Mouse (Mus musculus): Measurements from ENCODE around the gene Etfdh. TPM values are rescaled to one million over a fixed set of nuclear protein-coding genes. Genes with fewer than 3 reads are reported as not detected.

Gene Etfdh
- polyA plus RNA-seq, 1 experiment, result 28.7 TPM

GRCm38 (mm10) chr3:79627484-79628181 lies 1.7 kb downstream of the Etfdh start:
- Histone ChIP-seq H3K27me3 (ENCODE audit: control insufficient read depth, insufficient read depth, low read length, poor library complexity, severe bottlenecking) (no peaks in the 10 kb centered on the region), H3K9me3 (replicated peaks; ENCODE audit: control insufficient read depth, insufficient read depth, low read length, poor library complexity, severe bottlenecking) (no peaks in the 10 kb centered on the region), H3K4me3 (ENCODE audit: low read depth, low read length) (peak overlapping the region; percentile 92), H3K27ac (ENCODE audit: insufficient read depth, low read length) (no peak overlapping the region), H3K9ac (ENCODE audit: low read depth, poor library complexity, severe bottlenecking) (peak overlapping the region; percentile 29), H3K36me3 (ENCODE audit: control insufficient read depth, insufficient read depth, low read length, poor library complexity, severe bottlenecking) (peaks cover 7% of the 10 kb centered on the region), H3K4me1 (ENCODE audit: control insufficient read depth, insufficient read depth, low read length) (no peaks in the 10 kb centered on the region)
- TF ChIP-seq CTCF (IDR thresholded peaks at IDR 0.05; ENCODE audit: low read depth, low read length) (no peak), EP300 (IDR thresholded peaks at IDR 0.05; ENCODE audit: insufficient read depth, low read depth, low read length) (no peak), POLR2A (IDR thresholded peaks at IDR 0.05; ENCODE audit: insufficient read depth, low read length) (no peak)

DNA sequence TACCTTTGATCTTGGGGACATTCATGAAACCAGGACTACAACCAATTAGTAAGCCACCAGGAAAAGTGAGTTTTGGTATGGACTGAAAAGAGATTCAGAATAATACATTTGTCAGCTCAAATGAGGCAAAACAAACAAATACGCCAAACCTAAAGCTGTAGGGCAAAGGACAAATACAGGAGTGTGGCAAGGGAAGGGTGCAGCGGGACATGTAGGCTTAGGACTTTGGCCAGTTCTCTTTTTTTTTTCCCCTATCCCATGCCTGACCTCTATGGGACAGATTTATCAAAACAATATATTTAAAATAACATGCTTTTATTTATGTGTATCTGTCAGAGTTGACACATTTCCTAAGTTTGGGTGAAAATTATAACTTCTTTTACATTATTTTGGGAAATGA lies 19.4 kb downstream of the Etfdh start:
- TF ChIP-seq POLR2A (IDR thresholded peaks at IDR 0.05; ENCODE audit: insufficient read depth, low read length) (no peak), EP300 (IDR thresholded peaks at IDR 0.05; ENCODE audit: insufficient read depth, low read depth, low read length) (no peak), CTCF (IDR thresholded peaks at IDR 0.05; ENCODE audit: low read depth, low read length) (no peak)

DNA sequence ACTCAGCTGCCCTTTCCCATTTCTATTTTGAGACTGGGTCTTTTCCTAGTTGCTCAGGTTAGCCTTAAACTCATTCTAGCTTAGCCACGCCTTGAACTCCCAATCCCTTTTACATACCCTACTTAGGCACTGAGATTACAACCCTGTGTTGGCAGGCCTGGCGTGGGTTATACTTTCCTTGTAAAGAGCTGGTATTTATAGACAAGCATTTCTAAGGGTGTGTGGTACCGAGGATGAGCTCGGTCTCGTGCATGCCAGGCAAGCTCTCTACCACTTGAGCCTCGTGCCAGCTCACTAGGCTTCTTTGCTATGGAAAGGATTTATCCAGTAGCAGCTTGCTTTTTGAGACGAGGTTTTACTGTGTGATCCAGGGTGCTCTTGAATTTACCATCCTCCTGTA lies 33.8 kb downstream of the Etfdh start:
- no peak overlapping the region for H3K4me3 ChIP-seq (ENCODE audit: low read depth, low read length)
- H3K9ac ChIP-seq (ENCODE audit: low read depth, poor library complexity, severe bottlenecking), result no peak overlapping the region
- no peaks in the 10 kb centered on the region for H3K9me3 ChIP-seq (replicated peaks; ENCODE audit: control insufficient read depth, insufficient read depth, low read length, poor library complexity, severe bottlenecking)
- H3K27me3 ChIP-seq (ENCODE audit: control insufficient read depth, insufficient read depth, low read length, poor library complexity, severe bottlenecking), result no peaks in the 10 kb centered on the region
- H3K36me3 ChIP-seq (ENCODE audit: control insufficient read depth, insufficient read depth, low read length, poor library complexity, severe bottlenecking), result peaks cover 67% of the 10 kb centered on the region
- no peak overlapping the region for H3K27ac ChIP-seq (ENCODE audit: insufficient read depth, low read length)
- no peak for TF ChIP-seq POLR2A (IDR thresholded peaks at IDR 0.05; ENCODE audit: insufficient read depth, low read length)
- no peak for TF ChIP-seq CTCF (IDR thresholded peaks at IDR 0.05; ENCODE audit: low read depth, low read length)
- TF ChIP-seq EP300 (IDR thresholded peaks at IDR 0.05; ENCODE audit: insufficient read depth, low read depth, low read length), result no peak
- H3K4me1 ChIP-seq (ENCODE audit: control insufficient read depth, insufficient read depth, low read length), result no peaks in the 10 kb centered on the region

More for the DNA sequence above, 19.4 kb downstream of the Etfdh start:
- Histone ChIP-seq H3K27ac (ENCODE audit: insufficient read depth, low read length) (no peak overlapping the region), H3K4me3 (ENCODE audit: low read depth, low read length) (no peak overlapping the region), H3K27me3 (ENCODE audit: control insufficient read depth, insufficient read depth, low read length, poor library complexity, severe bottlenecking) (no peaks in the 10 kb centered on the region), H3K9me3 (replicated peaks; ENCODE audit: control insufficient read depth, insufficient read depth, low read length, poor library complexity, severe bottlenecking) (peaks cover 5% of the 10 kb centered on the region), H3K4me1 (ENCODE audit: control insufficient read depth, insufficient read depth, low read length) (no peaks in the 10 kb centered on the region), H3K36me3 (ENCODE audit: control insufficient read depth, insufficient read depth, low read length, poor library complexity, severe bottlenecking) (peaks cover 10% of the 10 kb centered on the region), H3K9ac (ENCODE audit: low read depth, poor library complexity, severe bottlenecking) (no peak overlapping the region)

- Histone ChIP-seq H3K27me3 (ENCODE audit: control insufficient read depth, insufficient read depth, low read length, poor library complexity, severe bottlenecking) (no peaks in the 10 kb centered on the region), H3K4me1 (ENCODE audit: control insufficient read depth, insufficient read depth, low read length) (no peaks in the 10 kb centered on the region), H3K9ac (ENCODE audit: low read depth, poor library complexity, severe bottlenecking) (peak overlapping the region; percentile 91), H3K9me3 (replicated peaks; ENCODE audit: control insufficient read depth, insufficient read depth, low read length, poor library complexity, severe bottlenecking) (no peaks in the 10 kb centered on the region), H3K4me3 (ENCODE audit: low read depth, low read length) (peak overlapping the region; percentile 98), H3K27ac (ENCODE audit: insufficient read depth, low read length) (peak overlapping the region; percentile 29), H3K36me3 (ENCODE audit: control insufficient read depth, insufficient read depth, low read length, poor library complexity, severe bottlenecking) (peaks cover 36% of the 10 kb centered on the region)
- TF ChIP-seq POLR2A (IDR thresholded peaks at IDR 0.05; ENCODE audit: insufficient read depth, low read length), result no peak
- TF ChIP-seq CTCF (IDR thresholded peaks at IDR 0.05; ENCODE audit: low read depth, low read length), result no peak
- no peak for TF ChIP-seq EP300 (IDR thresholded peaks at IDR 0.05; ENCODE audit: insufficient read depth, low read depth, low read length)
These were observed 37.4 kb downstream of the Etfdh start for GRCm38 (mm10) chr3:79591793-79592471.

DNA sequence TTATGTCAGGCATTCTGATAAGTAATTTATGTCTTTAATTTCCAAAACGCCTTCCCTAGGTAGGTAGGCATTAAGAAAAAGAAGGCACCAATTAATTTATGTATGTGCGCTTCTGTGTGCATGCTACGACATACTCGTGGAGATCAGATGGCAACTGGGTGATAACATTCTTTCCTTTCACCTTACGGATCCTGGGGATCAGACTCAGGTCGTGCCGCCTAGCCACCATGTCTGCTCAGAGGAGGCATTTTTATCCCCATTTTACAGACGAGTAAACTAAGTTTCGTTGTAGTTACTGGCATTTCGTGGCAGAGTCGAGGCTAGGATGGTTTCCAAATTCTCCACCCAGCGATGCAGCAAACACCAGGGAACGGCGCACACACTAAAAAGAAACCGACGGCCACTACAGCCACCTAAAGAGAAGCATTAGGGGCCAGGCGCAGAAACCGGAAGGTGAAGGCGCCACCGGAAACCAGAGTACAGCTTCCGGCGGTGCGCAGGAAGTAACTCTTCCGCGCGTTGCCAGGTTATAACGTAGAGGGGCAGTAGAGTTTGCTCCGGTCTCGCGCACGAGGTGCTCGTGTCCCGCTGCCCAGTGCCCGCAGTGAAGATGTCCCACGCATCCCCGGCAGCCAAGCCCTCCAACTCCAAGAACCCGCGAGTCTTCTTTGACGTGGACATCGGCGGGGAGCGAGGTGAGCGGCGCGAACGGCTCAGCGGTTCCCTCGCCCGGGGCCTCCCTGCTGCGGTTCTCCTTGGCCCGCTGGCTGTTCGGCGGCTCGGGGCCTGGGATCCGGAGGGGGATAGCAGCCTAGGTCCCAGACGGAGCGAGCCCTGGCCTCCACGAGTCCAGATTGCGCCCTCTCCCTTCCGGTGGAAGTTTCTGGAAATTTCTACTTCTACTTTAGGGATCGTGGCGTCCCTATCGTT lies 38.2 kb downstream of the Etfdh start, which contains the start of gene Ppid:
TSS of gene Ppid (plus strand) at position 480 of the 930 bp plus-strand sequence.
- H3K27ac ChIP-seq (ENCODE audit: insufficient read depth, low read length), result peak within 1 kb of the TSS; percentile 58
- no peaks in the 10 kb centered on the region for H3K4me1 ChIP-seq (ENCODE audit: control insufficient read depth, insufficient read depth, low read length)
- H3K36me3 ChIP-seq (ENCODE audit: control insufficient read depth, insufficient read depth, low read length, poor library complexity, severe bottlenecking), result peaks cover 29% of the 10 kb centered on the region
- H3K4me3 ChIP-seq (ENCODE audit: low read depth, low read length), result peak within 1 kb of the TSS; percentile 98
- H3K9ac ChIP-seq (ENCODE audit: low read depth, poor library complexity, severe bottlenecking), result peak within 1 kb of the TSS; percentile 91
- H3K27me3 ChIP-seq (ENCODE audit: control insufficient read depth, insufficient read depth, low read length, poor library complexity, severe bottlenecking), result no peaks in the 10 kb centered on the region
- no peaks in the 10 kb centered on the region for H3K9me3 ChIP-seq (replicated peaks; ENCODE audit: control insufficient read depth, insufficient read depth, low read length, poor library complexity, severe bottlenecking)
- TF ChIP-seq CTCF (IDR thresholded peaks at IDR 0.05; ENCODE audit: low read depth, low read length) (no peak), POLR2A (IDR thresholded peaks at IDR 0.05; ENCODE audit: insufficient read depth, low read length) (peak; percentile 72)

Data from ES-Bruce4 (cell line).